Mouse (Mus musculus) regulatory T cell (primary cell): ENCODE measurements around the gene Tmem19.

Experiments
- in situ Hi-C: fragments of 300-600 bp; cut with MboI, MseI; formaldehyde crosslinking; loops from one replicate; pipeline ENCODE4 v1.15.1; 2025; ENCODE audit warnings: high pct_unique_total_duplicates

Tmem19 gene

GRCm38 (mm10) chr10:115361840-115362622, at the start of gene Tmem19:
TSS of gene Tmem19 (minus strand) at chr10:115362501.
- in situ Hi-C loops: loop anchor here (25.0 kb wide), 1 partner anchor 1575 kb away; no protein-coding TSS in a partner anchor

GRCm38 (mm10) chr10:115406393-115406792, 44.1 kb upstream of the Tmem19 start:
- in situ Hi-C loops: no loop called here

- in situ Hi-C loops: no loop called here
These were observed 29.6 kb upstream of the Tmem19 start for GRCm38 (mm10) chr10:115391896-115392295.

- in situ Hi-C loops: no loop called here
These were observed 28.8 kb upstream of the Tmem19 start for GRCm38 (mm10) chr10:115391076-115391475.

- in situ Hi-C loops: loop anchor here (5.0 kb wide), 2 partner anchors 34 to 56 kb away; no protein-coding TSS in a partner anchor
These were observed 25.6 kb upstream of the Tmem19 start for GRCm38 (mm10) chr10:115387891-115388290.

- in situ Hi-C loops: loop anchor here (5.0 kb wide), 2 partner anchors 37 to 53 kb away; no protein-coding TSS in a partner anchor
These were observed 23.0 kb upstream of the Tmem19 start for GRCm38 (mm10) chr10:115385018-115386002.

- in situ Hi-C loops: loop anchor here (5.0 kb wide), 2 partner anchors 38 to 52 kb away; no protein-coding TSS in a partner anchor
These were observed 22.1 kb upstream of the Tmem19 start, which contains the start of the genes Thap2 and Zfc3h1 for GRCm38 (mm10) chr10:115384221-115385017. TSS of gene Thap2 (minus strand) at chr10:115384443. TSS of gene Zfc3h1 (plus strand) at chr10:115384959.

GRCm38 (mm10) chr10:115383644-115384220, 21.4 kb upstream of the Tmem19 start:
- in situ Hi-C loops: no loop called here

- in situ Hi-C loops: no loop called here
These were observed 20.7 kb upstream of the Tmem19 start for GRCm38 (mm10) chr10:115382846-115383643.

- in situ Hi-C loops: no loop called here
These were observed 19.3 kb upstream of the Tmem19 start for GRCm38 (mm10) chr10:115381506-115382084.

- in situ Hi-C loops: loop anchor here (25.0 kb wide), 1 partner anchor 1574 kb away; no protein-coding TSS in a partner anchor
These were observed 850 bp upstream of the Tmem19 start for GRCm38 (mm10) chr10:115363151-115363550.

GRCm38 (mm10) chr10:115362623-115362964, 293 bp upstream of the Tmem19 start:
- in situ Hi-C loops: loop anchor here (25.0 kb wide), 1 partner anchor 1575 kb away; no protein-coding TSS in a partner anchor

GRCm38 (mm10) chr10:115359066-115359465, 3.2 kb downstream of the Tmem19 start:
- in situ Hi-C loops: loop anchor here (25.0 kb wide), 1 partner anchor 1578 kb away; no protein-coding TSS in a partner anchor

- in situ Hi-C loops: loop anchor here (25.0 kb wide), 1 partner anchor 1579 kb away; no protein-coding TSS in a partner anchor
These were observed 3.9 kb downstream of the Tmem19 start for GRCm38 (mm10) chr10:115358216-115358919.

- in situ Hi-C loops: loop anchor here (25.0 kb wide), 1 partner anchor 1581 kb away; no protein-coding TSS in a partner anchor
These were observed 6.2 kb downstream of the Tmem19 start for GRCm38 (mm10) chr10:115356106-115356505.

GRCm38 (mm10) chr10:115355016-115355415, 7.3 kb downstream of the Tmem19 start:
- in situ Hi-C loops: loop anchor here (25.0 kb wide), 1 partner anchor 1582 kb away; no protein-coding TSS in a partner anchor

GRCm38 (mm10) chr10:115354553-115354952, 7.7 kb downstream of the Tmem19 start:
- in situ Hi-C loops: loop anchor here (25.0 kb wide), 1 partner anchor 1583 kb away; no protein-coding TSS in a partner anchor

GRCm38 (mm10) chr10:115350810-115351397, 11.4 kb downstream of the Tmem19 start:
- in situ Hi-C loops: loop anchor here (25.0 kb wide), 1 partner anchor 1586 kb away; no protein-coding TSS in a partner anchor
